7 mouse cellular contexts compared by ENCODE assay signal in genomic region chr7:68302586-68303433, GRCm38 (mm10). TPM values are rescaled to one million over a fixed set of nuclear protein-coding genes. Genes with fewer than 3 reads are reported as not detected.
A peak's percentile ranks its signal among the peaks of the same experiment; 100 is the strongest.
DNase-seq lines count a peak whose midpoint lies in the region; ATAC-seq and TF ChIP-seq lines count a peak whose summit lies in the region.

No protein-coding gene starts in this region.

- no peak overlapping the region for H3K4me3 ChIP-seq in embryonic facial prominence, embryonic 11.5 days (ENCODE audit: low read depth, low read length)
- peak overlapping the region; percentile 16; the same call in 1 of the 2 replicates for H3K4me3 ChIP-seq in limb, embryonic 12.5 days (replicated peaks)
- no peak overlapping the region for H3K4me3 ChIP-seq in midbrain, embryonic 14.5 days (replicated peaks; ENCODE audit: low read depth, low read length)
- H3K4me3 ChIP-seq in spleen, adult 2 months (ENCODE audit: extremely low read depth, insufficient read depth, insufficient read length), result no peak overlapping the region

- ATAC-seq in embryonic facial prominence, embryonic 11.5 days (replicated peaks; ENCODE audit: insufficient number of reproducible peaks, low FRiP score, low TSS enrichment, low read depth), result no peak
- ATAC-seq in limb, embryonic 12.5 days (ENCODE audit: insufficient number of reproducible peaks, insufficient read depth, low FRiP score, low TSS enrichment, low read depth), result peak; percentile 45; the same call in 1 of the 2 replicates
- peak; percentile 62; the same call in 1 of the 2 replicates for ATAC-seq in midbrain, embryonic 14.5 days (ENCODE audit: low FRiP score, low TSS enrichment)

- no peaks in the 10 kb centered on the region for H3K36me3 ChIP-seq in embryonic facial prominence, embryonic 11.5 days (replicated peaks; ENCODE audit: control insufficient read depth, insufficient read depth, low read depth, low read length)
- no peaks in the 10 kb centered on the region for H3K36me3 ChIP-seq in limb, embryonic 12.5 days
- no peaks in the 10 kb centered on the region for H3K36me3 ChIP-seq in midbrain, embryonic 14.5 days (ENCODE audit: control insufficient read depth, insufficient read depth, low read length)
- peaks cover 17% of the 10 kb centered on the region for H3K36me3 ChIP-seq in spleen, adult 2 months (ENCODE audit: control insufficient read depth, insufficient read depth, low read length)

- peak; percentile 93 for TF ChIP-seq CTCF in spleen, adult 2 months (IDR thresholded peaks at IDR 0.05; ENCODE audit: extremely low read depth, insufficient read depth, insufficient read length, insufficient replicate concordance)

- no peaks in the 10 kb centered on the region for H3K9me3 ChIP-seq in embryonic facial prominence, embryonic 11.5 days (replicated peaks; ENCODE audit: control insufficient read depth, low read length)
- no peaks in the 10 kb centered on the region for H3K9me3 ChIP-seq in limb, embryonic 12.5 days
- H3K9me3 ChIP-seq in midbrain, embryonic 14.5 days (ENCODE audit: control insufficient read depth, low read length), result no peaks in the 10 kb centered on the region

- peak; percentile 83 for DNase-seq in adrenal gland, postnatal 14 days
- peak; percentile 92 for DNase-seq in embryonic facial prominence, embryonic 11.5 days (ENCODE audit: low spot score)
- DNase-seq in heart, adult 18-20 months, result peak; percentile 67 to 83
- DNase-seq in kidney, adult 18-20 months, result peak; percentile 68
- peak; percentile 90 for DNase-seq in midbrain, embryonic 14.5 days
- DNase-seq in spleen, adult 2 months (ENCODE audit: low read depth in 1 of 2, low spot score in 2 of 2), result peak; percentile 54 to 55

- H3K27ac ChIP-seq in embryonic facial prominence, embryonic 11.5 days (replicated peaks; ENCODE audit: low read depth, low read length), result no peak overlapping the region
- H3K27ac ChIP-seq in limb, embryonic 12.5 days, result no peak overlapping the region
- H3K27ac ChIP-seq in midbrain, embryonic 14.5 days (replicated peaks; ENCODE audit: low read depth, low read length), result no peak overlapping the region
- H3K27ac ChIP-seq in spleen, adult 2 months (ENCODE audit: insufficient read depth, low read length), result no peak overlapping the region

- no peak for TF ChIP-seq POLR2A in spleen, adult 2 months (IDR thresholded peaks at IDR 0.05; ENCODE audit: low read depth, low read length)

- no peak overlapping the region for H3K4me2 ChIP-seq in embryonic facial prominence, embryonic 11.5 days (ENCODE audit: low read depth, low read length)
- H3K4me2 ChIP-seq in limb, embryonic 12.5 days, result peak overlapping the region; percentile 45
- peak overlapping the region; percentile 31 for H3K4me2 ChIP-seq in midbrain, embryonic 14.5 days (ENCODE audit: low read length)

- 27% methylated on average over 18 of the region's 18 CpGs for WGBS in embryonic facial prominence, embryonic 11.5 days
- WGBS in limb, embryonic 12.5 days, result 23% methylated on average over 18 of the region's 18 CpGs
- 34% methylated on average over 18 of the region's 18 CpGs for WGBS in midbrain, embryonic 14.5 days
- 21% methylated on average over 18 of the region's 18 CpGs for WGBS in spleen, adult 2 months

- no peaks in the 10 kb centered on the region for H3K27me3 ChIP-seq in embryonic facial prominence, embryonic 11.5 days (ENCODE audit: control insufficient read depth, insufficient read depth, low read length)
- H3K27me3 ChIP-seq in limb, embryonic 12.5 days, result no peaks in the 10 kb centered on the region
- H3K27me3 ChIP-seq in midbrain, embryonic 14.5 days (ENCODE audit: control insufficient read depth, insufficient read depth, low read length), result no peaks in the 10 kb centered on the region
- no peaks in the 10 kb centered on the region for H3K27me3 ChIP-seq in spleen, adult 2 months (ENCODE audit: control insufficient read depth, insufficient read depth, low read length)

- no peaks in the 10 kb centered on the region for H3K4me1 ChIP-seq in embryonic facial prominence, embryonic 11.5 days (ENCODE audit: control insufficient read depth, insufficient read depth, low read length)
- H3K4me1 ChIP-seq in limb, embryonic 12.5 days (replicated peaks), result peaks cover 40% of the 10 kb centered on the region
- H3K4me1 ChIP-seq in midbrain, embryonic 14.5 days (ENCODE audit: control insufficient read depth, insufficient read depth, low read length), result no peaks in the 10 kb centered on the region
- peaks cover 8% of the 10 kb centered on the region; the same call in 1 of the 2 replicates for H3K4me1 ChIP-seq in spleen, adult 2 months (ENCODE audit: control insufficient read depth, insufficient read depth, insufficient read length)

- H3K9ac ChIP-seq in embryonic facial prominence, embryonic 11.5 days (replicated peaks; ENCODE audit: low read length), result no peak overlapping the region
- H3K9ac ChIP-seq in limb, embryonic 12.5 days (replicated peaks), result no peak overlapping the region
- H3K9ac ChIP-seq in midbrain, embryonic 14.5 days (replicated peaks; ENCODE audit: low read length), result no peak overlapping the region

RNA-seq across cellular contexts. Expression of gene Fam169b, which starts 29.2 kb away (rescaled TPM):
- 1.4 and 2.4 TPM in 2 replicates for total RNA-seq in adrenal gland, postnatal 14 days (2021)
- polyA plus RNA-seq in embryonic facial prominence, embryonic 11.5 days (2014; fragmentation: Nextera tagmentation; extraction: Ambion mirVana), result 1.7 and 2.0 TPM in 2 replicates
- 1 to 10 TPM in 1 of 2 experiments, under 1 TPM in 1; 0.10 to 1.1 TPM for total RNA-seq in heart, adult 18-20 months (2021)
- polyA plus RNA-seq in limb, embryonic 12.5 days (2016; fragmentation: Nextera tagmentation; extraction: Ambion mirVana), result 1.6 and 1.8 TPM in 2 replicates
- 0.08 TPM in 1 of 2 replicates, not detected in the other for polyA plus RNA-seq in midbrain, embryonic 14.5 days (2014; fragmentation: Nextera tagmentation; extraction: Ambion mirVana)
- polyA plus RNA-seq in spleen, adult 2 months (2012; rRNA removed), result 27.9 and 29.2 TPM in 2 replicates

RNA-seq across cellular contexts. Expression of gene Pgpep1l, which starts 38.8 kb away (rescaled TPM):
- total RNA-seq in adrenal gland, postnatal 14 days (2021), result not detected in 2 replicates
- not detected in 2 replicates for polyA plus RNA-seq in embryonic facial prominence, embryonic 11.5 days (2014; fragmentation: Nextera tagmentation; extraction: Ambion mirVana)
- total RNA-seq in heart, adult 18-20 months (2021), result not detected
- not detected in 2 replicates for polyA plus RNA-seq in limb, embryonic 12.5 days (2016; fragmentation: Nextera tagmentation; extraction: Ambion mirVana)
- polyA plus RNA-seq in midbrain, embryonic 14.5 days (2014; fragmentation: Nextera tagmentation; extraction: Ambion mirVana), result not detected in 2 replicates
- 0.36 and 0.53 TPM in 2 replicates for polyA plus RNA-seq in spleen, adult 2 months (2012; rRNA removed)
